Mouse (Mus musculus) layer of hippocampus, postnatal 14 days (tissue): ENCODE results near the gene Slc12a1. TPM values are rescaled to one million over a fixed set of nuclear protein-coding genes. Genes with fewer than 3 reads are reported as not detected.
A peak's percentile ranks its signal among the peaks of the same experiment; 100 is the strongest.
"Not testable (repeated sequence)": the region's sequence is repeated elsewhere in the genome, so short reads cannot be mapped to it uniquely, and the experiment has no call there.

Experiments
- DNase-seq, 2 experiments: peaks; one replicate each; pipeline ENCODE4 v3.0.0; 2021 to 2022; ENCODE audit warnings: low spot score in 2 of 2, mixed read lengths in 1 of 2
- long read RNA-seq, 2 experiments: library from polyadenylated mRNA; stranded (forward); transcript quantifications; one replicate each; pipeline ENCODE4 v2.0.0; 2021
- total RNA-seq, 2 experiments: library from RNA; stranded (reverse); gene quantifications; 2 replicates each; pipeline ENCODE4 v1.2.3; 2021

Slc12a1 gene
- under 1 TPM in 1 of 2 experiments, not detected in 1; 0.07 TPM for total RNA-seq
- long read RNA-seq, experiment 1: 0 reads
- long read RNA-seq, experiment 2: 0 reads

GRCm38 (mm10) chr2:125152388-125152787, at the start of gene Slc12a1:
Gene Slc12a1, plus strand, starts transcription at chr2:125152505.
- no peak for DNase-seq

- DNase-seq: not testable (repeated sequence)
These were observed 47.8 kb upstream of the Slc12a1 start for GRCm38 (mm10) chr2:125104491-125104890.

- not testable (repeated sequence) for DNase-seq
These were observed 45.8 kb upstream of the Slc12a1 start for GRCm38 (mm10) chr2:125106536-125106935.

DNA sequence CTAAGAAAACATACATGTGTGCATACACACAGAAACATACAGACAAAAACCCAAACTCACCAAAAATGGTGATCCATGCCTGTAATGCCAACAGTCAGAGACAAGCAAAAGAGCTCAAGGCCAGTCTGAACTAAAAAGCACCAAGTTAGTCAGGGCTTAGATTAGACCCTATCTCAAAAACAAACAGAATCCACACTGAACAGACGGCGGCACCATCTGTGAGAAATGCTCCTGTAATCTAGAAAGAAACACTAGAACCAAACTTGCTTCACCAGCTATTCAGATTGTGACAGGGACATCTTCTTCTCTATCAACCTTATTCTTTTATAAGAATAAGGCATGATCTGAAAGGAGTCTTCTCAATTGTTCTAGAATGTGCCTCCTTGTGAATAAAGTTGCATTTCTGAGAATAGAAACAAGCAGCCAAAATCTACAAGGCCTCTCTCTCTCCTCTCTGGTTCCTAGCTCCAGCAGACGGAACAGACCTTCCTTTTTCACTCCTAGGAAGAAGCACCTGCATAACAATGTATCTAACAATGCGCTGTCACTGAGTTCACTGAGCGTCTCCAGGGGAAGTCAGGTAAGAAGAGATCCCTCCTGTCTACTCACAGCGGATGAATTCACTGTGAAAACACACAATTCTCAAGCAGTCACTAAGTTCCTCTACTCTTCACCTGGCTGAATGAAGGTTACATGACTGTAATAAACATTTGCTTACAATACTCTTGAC, 32.8 kb upstream of the Slc12a1 start:
- DNase-seq: peak in 1 of 2 experiments; percentile 66

GRCm38 (mm10) chr2:125122288-125122623, 30.0 kb upstream of the Slc12a1 start:
- DNase-seq: no peak

DNA sequence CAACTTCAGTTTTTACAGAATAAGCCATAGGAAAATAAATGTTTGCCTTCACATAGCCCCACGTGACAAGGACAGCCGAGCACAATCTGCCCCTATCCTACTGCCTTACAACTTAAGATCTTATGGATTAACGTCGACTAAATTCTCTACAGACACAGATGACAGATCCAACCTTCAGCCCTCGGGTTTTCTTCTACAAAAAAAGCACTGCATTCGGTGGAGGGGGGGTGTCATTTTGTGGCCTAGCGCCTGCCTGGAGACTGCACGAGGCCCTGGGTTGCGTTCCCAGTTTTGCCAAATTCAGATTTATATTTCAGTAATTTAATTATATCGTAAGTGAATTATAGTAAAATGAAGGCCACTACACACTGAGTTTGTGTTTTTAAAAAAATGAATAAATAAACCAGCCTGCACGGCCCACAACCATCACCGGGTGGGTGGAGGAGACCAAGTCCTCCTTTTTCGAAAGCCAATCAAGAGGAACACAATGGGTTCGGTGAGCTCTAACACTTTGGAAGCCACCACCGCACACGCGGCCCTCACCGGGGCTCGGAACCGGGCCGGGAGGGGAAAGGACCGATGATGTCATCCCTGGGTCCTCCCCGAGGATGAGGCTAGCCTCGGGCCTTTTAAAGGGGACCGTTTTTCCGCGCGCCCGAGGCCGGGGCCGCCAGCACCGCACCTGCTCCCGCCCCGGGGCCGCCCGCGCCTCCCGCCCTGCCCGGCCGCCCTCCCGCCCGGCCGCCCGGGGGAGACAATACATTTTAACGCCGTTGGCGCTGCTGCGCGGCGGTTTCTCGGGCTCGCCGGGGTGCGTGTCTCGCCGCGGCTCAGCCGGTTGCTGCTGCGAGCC, 29.5 kb upstream of the Slc12a1 start:
- peak; percentile 58 to 61 for DNase-seq

GRCm38 (mm10) chr2:125123477-125123852, 28.8 kb upstream of the Slc12a1 start, which contains the start of gene Myef2:
Gene Myef2, minus strand, starts transcription at chr2:125123661.
- DNase-seq: peak; percentile 79 to 82

DNA sequence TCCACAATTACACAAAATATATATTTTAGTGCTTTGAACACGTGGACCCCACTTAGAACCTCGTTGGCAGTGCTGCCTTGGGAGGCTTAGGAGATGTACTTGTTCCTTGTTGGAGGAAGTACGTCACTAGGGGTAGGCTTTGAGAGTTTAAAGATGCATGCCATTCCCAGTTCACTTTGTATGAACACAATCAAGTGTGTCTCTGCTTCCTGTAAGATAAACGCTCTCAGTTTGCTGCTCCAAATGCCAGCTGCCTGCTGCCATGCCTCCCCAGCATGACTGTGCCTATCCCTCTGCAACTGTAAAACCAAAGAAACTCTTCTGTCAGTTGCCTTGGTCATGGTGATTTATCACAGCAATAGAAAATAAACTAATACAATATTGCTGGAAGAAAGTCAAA, 26.5 kb upstream of the Slc12a1 start:
- DNase-seq: no peak

- no peak for DNase-seq
These were observed 25.5 kb upstream of the Slc12a1 start for GRCm38 (mm10) chr2:125126792-125127191.

DNA sequence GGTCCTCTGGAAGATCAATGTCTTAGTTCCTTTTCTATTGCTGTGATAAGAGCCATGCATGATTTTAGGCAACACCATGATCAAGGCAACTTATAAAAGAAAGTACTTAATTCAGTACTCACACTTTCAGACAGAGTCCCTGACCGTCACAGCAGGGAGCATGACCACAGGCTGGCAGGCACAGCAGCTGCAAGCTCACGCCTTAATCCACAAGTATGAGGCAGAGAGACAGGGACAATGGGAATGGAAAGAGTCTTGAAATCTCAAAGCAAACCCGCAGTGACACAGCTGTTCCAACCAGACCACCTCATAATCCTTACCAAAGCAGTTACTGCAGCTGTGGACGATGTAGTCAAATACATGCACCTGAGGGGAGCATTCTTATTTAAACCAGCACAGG, 18.2 kb upstream of the Slc12a1 start:
- DNase-seq: no peak

GRCm38 (mm10) chr2:125135903-125136811, 16.1 kb upstream of the Slc12a1 start, which contains the start of gene Ctxn2:
Gene Ctxn2, plus strand, starts transcription at chr2:125136692.
- peak; percentile 31 to 51 for DNase-seq

DNA sequence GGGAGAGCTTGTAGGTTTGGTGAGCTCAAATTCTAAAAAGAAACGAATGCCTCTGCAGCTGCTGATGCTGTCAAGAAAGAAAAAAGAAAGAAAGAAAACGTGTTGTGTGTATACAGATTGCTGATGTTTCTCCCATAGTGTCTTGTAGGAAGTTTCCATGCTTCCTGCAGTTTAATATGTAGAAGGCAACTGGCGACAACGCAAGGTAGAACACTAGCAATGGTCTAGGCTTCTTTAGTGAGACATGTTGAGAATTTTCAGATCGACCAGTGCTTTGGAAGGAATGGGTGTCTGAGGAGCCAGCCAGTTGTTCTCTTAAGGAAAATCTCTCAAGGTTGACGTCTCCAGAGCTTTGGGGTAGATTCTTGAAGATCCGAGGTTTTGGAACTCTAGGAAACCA, 15.5 kb upstream of the Slc12a1 start:
- no peak for DNase-seq

GRCm38 (mm10) chr2:125142336-125142735, 10.0 kb upstream of the Slc12a1 start:
- no peak for DNase-seq

- no peak for DNase-seq
These were observed 2.0 kb downstream of the Slc12a1 start for GRCm38 (mm10) chr2:125154294-125154693.

DNA sequence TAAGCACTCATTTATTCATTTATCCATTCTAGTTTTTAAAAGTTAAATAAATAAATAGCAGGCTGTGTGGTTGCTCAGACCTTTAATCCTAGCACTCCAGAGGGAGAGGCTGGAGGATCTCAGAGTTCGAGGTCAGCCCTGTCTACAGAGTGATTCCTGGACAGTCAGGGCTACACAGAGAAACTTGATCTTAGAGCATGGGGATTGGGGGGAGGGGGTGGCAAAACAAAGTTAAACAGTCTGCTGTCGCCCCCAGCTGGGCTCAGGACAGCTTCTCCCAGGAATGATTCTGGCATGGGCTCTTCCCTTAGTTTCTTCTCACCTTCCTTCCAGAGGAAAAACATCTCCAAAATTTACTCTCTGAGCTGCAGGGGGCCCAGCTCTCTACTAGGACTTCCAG, 3.2 kb downstream of the Slc12a1 start:
- DNase-seq: no peak

DNA sequence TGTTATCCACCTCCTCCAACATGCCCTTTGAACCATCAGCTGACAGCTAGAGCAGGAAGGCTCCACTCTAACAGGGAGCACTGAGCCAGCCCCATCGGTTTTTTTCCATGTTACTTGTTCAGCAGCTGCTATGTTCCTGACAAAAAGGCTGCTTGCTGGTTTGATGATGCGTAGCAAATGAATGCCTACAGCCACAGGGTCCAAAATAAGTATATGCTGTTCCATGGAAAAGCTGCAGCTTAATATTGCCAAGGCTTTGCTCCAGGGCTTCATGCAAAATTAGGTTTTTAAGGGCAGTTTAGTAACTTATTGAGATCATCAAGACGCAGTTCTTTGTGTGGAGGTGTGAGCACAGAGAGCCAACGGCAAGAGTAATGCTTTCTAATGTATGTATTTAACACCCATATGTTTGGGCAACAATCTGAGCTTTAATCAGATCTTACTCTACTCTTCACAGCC, 9.7 kb downstream of the Slc12a1 start:
- DNase-seq: no peak

- peak; percentile 57 to 77 for DNase-seq
These were observed 26.0 kb downstream of the Slc12a1 start for GRCm38 (mm10) chr2:125178225-125178798.

DNA sequence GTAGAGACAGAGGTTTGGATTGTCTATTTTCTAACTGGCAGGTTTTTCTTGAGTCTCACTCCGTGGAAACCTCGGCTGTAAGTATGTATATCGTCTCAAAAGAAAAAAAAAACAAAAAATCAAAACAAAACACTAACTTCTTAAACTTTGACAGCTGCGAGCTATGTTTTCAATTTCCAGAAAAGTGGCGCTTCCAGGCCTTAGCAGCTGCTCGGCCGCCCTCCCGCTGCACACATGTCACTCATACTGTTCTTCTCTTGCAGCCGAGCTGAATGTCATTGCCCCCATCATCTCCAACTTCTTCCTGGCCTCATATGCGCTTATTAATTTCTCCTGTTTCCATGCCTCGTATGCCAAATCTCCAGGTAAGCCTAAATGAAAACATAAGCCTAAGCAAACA, 35.6 kb downstream of the Slc12a1 start:
- no peak for DNase-seq

DNA sequence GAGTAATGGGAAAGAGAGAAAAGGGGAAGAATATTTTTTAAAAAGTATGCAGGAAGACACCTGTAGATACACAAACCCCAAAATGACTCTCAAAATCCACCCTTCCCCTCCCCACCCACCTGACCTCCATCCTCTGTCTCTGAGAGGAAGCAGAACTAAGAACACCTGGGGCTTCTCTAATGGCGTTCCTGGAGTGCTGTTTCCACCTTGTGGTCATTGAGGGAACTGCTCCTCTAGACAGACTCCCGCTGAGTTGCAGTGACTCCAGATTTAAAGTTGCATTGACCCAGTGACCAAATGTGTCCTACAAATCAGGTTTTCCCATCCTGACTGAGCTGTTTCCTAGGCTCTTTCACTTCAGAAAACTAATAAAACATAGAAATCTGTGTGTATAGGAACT, 36.9 kb downstream of the Slc12a1 start:
- DNase-seq: peak; percentile 52 to 76

GRCm38 (mm10) chr2:125192905-125193304, 40.6 kb downstream of the Slc12a1 start:
- DNase-seq: no peak

DNA sequence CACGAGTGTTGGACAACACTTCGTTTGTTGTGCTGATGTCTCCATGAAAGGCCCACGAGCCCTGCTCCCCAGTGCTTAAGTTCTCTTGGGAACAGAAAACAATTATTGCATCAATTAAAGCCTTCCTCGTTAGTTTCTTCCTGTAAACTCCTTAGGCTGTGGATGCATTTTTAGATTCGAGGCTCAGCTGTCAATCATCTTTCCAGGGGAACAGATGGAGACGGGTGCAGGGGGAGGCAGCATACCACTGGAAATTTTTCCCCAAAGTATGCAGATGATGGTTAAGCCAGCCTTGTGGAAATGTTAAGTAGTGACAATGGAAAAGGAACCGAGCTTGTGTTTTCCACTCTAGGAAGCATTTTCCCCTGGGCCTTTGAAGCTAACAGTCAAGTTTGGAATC, 44.5 kb downstream of the Slc12a1 start:
- peak in 1 of 2 experiments; percentile 29 for DNase-seq
